Mouse (Mus musculus) cerebellum, adult 11-12 months (tissue): ENCODE data around the gene Amotl2.

Source experiments
- DNase-seq: peaks from one replicate; pipeline ENCODE4 v3.0.0; 2022

Gene Amotl2

DNA sequence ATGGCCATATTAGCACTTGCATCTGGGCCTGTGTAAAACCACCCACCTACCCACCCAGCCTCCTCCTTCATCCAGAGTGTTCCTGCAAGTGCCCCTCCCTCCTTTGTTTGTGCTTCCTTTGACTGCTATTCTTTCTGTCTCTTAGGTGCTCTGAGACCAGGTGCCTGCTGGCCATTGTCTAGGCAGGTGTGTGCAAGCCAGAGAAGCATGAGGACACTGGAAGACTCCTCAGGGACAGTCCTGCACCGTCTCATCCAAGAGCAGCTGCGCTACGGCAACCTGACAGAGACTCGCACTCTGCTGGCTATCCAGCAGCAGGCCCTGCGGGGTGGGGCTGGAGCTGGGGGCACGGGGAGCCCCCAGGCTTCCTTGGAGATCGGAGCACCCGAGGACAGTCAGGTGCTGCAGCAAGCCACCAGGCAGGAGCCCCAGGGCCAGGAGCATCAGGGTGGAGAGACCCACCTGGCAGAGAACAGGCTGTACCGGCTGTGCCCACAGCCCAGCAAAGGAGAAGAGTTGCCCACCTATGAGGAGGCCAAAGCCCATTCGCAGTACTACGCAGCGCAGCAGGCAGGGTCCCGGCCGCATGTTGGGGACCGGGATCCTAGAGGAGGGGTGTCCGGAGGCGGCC, 3.6 kb downstream of the Amotl2 start:
- no peak for DNase-seq

DNA sequence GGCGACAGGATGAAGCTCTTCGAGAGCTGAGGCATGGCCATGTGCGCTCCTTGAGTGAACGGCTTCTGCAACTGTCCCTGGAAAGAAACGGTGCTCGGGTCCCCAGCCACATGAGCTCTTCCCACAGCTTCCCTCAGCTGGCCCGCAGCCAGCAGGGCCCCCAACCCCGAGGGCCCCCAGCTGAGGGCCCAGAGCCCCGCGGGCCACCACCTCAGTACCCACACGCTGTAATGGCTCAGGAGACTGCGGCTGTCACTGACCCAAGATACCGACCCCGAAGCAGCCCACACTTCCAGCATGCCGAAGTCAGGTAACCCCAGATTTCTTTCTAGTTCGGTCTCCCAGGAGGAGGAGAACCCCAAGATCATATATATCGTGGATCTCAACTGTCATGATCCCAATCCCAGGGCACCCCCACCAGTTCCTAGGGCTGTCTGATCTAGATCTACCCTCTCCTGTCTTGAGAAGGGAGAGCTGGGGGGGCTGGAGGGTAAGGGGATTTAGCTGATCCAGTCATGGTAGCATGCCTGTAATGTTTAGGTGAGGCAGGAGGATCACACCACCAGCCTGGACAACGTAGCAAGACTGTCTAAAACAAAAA, 4.2 kb downstream of the Amotl2 start:
- no peak for DNase-seq

DNA sequence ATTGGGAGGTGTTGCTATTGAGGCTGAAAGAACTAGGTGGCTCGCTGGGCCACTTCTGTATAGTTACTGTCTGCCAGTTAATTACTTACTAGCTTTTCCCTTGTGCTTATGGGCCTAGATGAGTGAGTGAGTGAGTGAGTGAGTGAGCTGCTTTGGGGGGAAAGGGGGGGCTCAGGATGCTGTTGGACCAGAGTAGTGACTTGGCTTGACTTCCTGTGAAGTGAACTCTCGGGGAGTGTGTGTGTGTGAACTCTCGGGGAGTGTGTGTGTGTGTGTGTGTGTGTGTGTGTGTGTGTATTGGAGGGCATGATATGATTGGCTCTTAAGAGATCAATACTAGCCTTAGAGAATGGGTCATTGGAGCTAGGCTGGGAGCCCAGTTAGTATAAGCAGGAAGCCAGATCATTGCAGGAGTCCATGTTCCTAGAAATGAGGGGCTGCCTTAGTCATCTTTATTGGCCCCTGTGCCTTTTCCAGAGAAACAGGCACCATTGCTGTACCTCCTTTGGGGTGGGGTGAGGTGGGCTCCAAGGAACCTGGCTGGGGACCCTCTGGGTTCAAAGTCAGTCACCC, 5.0 kb downstream of the Amotl2 start:
- no peak for DNase-seq

DNA sequence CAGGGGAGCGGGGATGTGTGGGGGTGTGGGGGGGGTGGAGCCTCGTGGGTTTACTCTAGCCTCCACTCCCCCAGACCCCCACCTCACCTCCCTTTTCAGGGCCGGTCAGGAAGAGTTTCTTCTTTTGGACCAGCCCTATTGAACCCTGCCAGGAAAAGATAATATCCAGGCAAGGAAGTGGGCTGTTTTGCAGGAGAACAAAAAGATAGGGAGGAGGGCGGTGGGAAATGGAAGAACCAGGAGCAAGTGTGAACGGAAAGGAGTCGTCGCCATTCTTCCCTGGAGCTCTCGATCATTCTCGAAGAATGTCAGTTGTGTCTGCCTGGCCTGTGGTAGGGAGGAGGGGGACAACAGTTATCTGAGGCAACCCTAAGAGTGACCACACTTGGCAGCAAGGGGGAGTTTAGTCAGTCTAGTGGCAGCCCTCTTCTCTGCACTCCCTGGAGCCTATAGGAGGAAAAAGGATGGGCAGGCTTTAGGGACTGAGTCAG, 5.6 kb downstream of the Amotl2 start:
- no peak for DNase-seq

DNA sequence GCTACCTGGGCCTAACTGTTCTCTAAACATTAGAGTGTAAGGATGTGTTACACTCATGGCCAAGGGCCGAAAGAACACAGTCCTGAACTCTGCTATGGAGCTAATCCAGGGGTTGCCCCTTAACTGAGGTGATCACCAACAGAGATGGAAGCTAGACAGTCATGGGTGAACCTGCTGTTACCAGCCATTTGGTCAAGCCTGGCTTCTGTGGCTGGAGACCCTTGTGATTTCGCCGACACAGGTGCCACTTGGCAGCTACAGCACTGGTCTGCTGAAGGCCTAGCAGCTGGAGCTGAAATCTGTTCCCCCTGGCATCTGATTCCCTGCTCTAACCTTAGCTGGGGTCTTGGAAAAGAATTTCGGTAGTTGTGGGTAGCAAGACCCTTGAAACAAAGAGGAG, 6.3 kb downstream of the Amotl2 start:
- no peak for DNase-seq

DNA sequence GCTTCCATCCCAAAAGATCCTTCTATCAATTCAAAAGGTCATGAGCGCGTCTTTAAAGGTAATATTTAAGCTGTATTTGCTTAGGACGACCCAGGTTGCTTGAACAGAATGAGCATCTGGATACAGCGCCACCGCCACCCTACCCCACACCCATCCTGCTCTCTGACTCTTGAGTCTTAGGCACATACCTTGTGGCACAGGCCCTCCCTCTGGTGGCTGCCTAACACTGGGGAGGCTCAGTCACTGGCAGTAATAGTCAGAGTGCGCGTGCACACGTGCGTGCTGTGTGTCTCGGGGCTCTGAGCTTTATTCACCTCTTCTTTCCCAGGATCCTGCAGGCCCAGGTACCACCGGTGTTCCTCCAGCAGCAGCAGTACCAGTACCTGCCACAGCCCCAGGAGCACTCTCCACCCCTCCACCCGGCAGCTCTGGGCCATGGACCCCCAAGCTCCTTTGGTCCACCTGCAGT, 6.8 kb downstream of the Amotl2 start:
- DNase-seq = no peak

DNA sequence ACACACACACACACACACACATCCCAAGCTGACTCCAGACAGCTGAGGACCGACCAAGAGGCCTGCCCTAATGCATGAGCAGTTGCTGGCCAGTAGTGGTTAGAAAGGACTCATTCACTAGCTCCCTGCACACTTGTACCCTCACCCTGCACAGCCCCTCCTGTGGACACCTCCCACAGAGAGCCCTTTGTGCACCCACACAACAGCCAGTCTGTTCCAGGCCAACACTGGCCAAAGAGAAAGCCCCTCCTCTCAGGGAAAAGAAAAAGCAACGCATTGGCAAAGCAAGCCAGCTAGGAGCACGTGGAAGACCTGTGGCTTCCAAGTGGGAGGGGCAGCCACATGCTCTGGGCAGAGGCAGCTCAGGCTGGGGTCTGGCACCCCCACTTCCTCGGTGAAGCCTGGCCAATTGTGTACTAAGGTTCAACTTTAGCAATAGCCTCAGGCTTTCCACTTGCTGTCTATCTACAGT, 7.6 kb downstream of the Amotl2 start:
- DNase-seq = peak; percentile 76

DNA sequence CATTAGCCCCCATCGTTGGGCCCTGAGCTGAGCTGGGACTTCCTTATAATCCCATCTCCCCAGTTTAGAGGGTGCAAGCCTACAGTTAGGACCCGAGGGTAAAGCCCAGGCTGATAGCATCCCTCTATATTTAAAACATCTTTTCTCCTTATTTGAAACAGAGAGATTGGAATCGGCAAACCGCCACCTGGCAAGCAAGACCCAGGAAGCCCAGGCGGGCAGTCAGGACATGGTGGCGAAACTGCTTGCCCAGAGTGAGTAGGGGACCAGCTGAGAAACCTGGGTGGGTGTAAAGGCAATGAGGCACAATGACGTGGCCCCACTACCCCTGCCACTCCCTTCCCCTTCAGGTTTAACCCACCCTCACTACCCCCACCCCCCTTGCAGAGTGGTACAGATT, 8.5 kb downstream of the Amotl2 start:
- no peak for DNase-seq

DNA sequence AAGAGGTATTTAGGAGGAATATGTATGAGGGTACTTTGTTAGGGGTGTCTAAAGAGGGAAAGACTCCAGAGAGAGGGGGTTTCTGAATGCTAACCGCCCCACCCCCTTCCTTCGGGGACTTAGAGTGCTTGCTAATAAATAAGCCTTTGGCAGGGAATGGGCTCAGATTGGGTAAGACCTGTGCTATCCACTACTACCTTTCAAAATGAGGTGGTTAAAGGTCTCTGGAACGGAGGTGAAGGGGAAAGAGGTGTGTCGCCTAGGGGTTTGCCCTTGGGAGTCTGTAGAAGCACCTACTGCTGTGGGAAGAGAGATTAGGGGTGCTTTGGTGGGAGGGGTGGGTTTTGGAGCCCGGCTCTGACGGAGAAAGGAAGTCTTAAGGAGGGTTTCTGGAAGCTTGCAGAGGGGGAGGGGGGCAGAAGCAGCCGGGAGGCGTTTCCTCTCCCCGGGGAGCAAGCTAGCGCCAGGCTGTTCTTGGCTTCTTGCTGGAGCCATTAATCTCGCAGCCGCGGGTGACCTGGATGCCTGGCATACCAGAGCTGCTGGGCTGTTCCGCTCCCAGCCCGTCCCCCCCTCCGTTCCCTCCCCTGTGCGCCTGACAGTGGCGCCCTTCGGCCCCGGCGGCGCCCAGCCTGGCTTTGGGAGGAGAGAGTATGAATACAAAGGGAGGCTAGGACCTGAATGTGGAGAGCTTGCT, 9.6 kb downstream of the Amotl2 start:
- DNase-seq = peak; percentile 65

DNA sequence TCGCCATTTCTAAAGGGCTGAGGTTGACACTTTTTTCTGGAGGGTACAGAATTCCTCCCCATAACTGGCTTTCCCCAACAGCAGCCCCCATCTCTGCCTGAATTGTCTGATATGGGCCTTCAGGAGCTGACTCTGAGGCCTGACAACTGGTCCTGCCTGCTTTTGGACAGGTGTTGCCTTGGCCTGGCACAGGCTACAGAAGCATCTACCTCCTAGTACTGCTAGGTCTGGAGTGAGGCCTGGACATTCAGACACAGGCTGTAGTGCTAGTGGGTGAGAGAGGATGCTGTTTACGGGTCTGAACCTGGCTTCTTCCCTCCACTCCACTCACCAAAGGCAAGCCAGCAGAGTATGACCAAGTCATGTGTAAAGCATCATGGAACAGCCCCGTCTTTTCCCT, 10.3 kb downstream of the Amotl2 start:
- no peak for DNase-seq

DNA sequence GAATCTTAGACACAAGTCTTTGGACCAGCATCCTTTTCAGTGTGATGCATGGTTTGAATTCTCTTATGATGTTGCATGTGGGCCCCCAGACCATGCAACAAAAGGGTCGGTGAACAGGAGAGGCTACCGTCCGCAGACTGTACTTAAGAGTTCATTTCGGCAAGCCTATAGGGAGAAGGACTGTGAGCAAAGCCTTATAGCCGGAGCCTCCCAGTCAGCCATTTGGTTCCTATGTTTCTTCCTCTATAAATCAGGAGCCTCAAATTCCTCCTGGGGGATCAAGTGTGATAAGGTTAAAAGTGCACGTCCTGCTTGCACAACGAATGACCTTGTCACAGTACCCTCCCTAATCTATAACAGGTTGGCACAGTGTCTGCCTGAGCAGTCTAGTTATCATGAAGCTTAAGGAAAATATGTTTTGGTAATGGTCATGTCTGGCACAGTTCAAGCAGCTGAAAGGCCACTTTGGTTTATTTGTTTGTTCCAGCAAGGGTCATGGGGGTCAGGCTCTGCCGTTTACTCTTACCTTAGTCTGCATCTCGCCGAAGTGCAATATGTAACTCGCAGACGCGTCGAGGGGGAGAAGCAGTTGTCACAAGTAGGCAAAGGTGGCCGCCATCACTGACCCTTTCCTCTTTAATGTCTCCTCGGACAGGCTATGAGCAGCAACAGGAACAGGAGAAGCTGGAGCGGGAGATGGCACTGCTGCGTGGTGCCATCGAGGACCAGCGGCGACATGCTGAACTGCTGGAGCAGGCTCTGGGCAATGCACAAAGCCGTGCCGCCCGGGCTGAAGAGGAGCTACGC, 11.4 kb downstream of the Amotl2 start:
- no peak for DNase-seq

DNA sequence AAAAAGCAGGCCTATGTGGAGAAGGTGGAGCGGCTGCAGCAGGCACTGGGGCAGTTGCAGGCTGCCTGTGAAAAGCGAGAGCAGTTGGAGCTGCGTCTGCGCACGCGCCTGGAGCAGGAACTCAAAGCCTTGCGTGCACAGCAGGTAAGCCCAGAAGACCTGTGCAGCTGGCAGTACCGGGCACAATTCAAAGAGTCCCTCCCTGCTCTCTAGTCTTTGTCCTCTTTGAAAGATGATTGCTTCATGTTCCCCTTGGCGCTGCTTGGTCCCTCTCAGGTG, 11.9 kb downstream of the Amotl2 start:
- no peak for DNase-seq

DNA sequence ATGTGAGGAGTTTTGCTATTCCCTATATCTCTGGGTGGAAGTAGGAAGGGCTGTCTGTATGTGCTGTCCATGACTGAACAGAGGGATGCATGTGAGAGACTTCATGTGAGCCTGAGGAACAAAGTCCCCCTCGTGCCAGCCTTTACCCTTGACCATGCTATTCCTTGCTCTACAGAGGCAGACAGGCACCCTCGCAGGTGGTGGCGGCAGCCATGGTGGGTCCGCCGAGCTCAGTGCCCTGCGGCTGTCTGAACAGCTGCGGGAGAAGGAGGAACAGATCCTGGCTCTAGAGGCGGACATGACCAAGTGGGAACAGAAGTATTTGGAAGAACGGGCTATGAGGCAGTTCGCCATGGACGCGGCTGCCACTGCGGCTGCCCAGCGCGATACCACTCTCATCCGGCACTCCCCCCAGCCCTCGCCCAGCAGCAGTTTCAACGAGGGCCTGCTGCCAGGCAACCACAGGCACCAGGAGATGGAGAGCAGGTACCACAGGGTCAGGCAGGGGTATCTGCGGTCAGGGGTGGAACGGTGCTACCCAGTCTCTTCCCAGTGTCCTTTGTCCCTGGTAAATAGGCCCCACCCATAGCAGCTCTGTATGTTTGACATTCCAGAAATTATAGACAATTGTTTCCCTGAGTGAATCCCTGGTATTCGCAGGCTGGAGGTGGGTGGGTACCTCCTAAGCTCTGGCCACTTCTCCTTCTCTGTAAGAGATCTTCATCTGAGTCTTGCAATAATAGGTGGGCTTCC, 12.8 kb downstream of the Amotl2 start:
- no peak for DNase-seq

DNA sequence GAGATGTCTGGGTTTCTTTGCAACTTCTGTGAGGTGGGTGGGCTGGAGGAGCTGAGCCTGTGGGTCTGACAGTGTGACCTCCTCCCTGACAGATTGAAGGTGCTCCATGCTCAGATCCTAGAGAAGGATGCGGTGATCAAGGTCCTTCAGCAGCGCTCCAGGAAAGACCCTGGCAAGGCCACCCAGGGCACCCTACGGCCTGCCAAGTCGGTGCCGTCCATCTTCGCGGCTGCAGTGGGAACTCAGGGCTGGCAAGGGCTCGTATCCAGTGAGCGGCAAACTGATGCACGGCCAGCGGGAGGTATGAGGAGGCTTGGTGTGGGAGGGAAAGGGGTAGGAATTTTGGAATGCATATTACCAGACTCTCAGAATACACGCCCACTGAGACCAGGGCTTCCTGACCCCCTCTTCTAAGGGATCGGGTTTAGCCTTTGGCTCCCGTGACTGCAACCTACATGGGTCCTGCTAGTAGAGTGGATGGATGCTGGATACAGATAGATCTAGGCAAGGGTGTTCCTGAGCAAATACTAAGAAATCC, 13.5 kb downstream of the Amotl2 start:
- no peak for DNase-seq

DNA sequence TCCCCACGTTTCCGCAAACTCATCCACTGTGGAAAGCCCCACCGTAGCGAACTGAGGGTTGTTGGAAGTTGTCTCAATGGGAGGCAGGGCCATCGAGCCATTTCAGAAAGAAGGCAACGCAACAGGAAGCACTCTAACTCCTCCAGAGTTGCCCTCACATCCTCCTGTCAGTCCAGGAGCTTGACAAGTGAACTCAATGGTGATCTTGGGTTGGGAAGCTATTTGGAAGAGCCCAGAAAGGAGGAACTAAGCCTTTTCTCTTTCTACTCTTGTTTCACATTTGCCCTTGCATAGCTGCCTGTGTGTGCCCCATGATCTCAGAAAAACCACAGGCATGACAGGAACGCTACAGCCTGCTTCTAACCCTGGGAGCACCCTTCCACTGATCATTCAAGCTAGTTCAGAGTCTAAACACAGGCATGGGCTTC, 14.6 kb downstream of the Amotl2 start:
- DNase-seq = no peak

DNA sequence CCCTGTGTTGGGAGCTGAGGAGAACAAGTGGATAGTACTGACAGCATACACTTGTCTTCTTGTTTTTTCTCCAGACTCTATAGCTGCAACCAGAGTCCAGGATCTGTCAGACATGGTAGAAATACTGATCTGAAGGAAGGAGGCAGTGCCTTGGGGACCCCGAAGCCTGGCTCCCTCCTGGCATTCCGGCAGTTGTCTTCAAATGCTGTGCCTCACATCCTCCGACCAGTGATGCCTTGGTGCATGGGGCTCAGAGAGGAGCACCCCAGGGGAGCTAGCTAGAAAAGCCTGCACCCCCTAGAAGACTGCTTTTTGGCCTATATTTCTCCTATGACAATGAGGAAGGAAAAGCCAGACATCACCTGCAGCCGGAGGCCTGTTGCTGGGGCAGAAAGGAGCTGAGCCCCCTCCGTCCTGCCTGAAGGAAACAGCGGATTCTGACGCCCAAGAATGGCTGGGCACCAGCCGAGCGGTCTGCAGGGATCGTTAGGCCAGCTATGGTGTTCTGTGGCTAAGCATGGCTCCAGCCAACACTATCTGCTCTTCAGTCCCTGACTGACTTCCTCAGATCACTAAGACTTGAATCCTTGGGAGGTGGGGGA, 15.2 kb downstream of the Amotl2 start:
- DNase-seq = no peak

DNA sequence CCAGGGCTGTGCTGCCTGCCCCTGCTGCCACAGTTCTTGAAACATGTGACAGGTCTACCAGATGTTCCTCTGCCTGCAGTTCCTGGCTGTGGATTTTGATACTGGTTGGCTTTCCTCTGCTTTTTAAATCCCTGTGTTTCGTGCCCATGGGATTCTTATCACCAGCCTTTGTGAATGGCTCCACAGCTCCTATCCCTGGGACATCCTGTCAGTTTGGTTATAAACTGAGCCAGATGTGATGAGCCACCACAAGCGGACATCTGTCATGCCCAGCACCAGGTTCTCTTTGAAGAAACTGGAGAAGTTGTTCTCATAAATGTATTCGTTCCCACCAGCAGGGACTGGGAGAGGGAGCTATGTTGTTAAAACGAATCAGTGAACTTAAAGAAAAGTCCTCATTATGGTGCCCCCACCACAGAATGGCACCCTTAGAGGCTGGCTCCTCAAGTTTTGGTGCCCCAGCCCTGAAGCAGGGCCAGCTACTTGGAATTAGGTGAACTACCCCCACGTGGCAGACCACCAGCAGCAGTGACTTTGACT, 15.9 kb downstream of the Amotl2 start:
- DNase-seq = no peak

DNA sequence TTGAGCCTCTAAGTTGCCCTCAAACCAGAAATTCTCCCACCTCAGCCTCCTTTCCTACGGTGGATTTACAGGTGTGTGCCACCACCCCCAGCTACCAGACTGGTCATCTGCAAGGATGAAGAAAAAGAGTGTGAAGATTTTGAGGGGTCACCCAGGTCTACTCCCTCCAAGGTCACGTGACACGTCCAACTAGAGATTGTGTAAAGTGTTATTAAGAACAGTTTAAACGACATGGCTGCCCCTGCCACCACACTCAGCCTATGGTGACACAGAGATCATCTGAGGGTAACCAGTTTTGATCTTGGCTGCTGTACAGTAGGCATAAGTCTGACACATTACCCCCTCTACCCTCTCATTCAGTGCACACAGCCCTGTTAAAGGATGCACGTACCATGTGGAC, 17.0 kb downstream of the Amotl2 start:
- DNase-seq = no peak

DNA sequence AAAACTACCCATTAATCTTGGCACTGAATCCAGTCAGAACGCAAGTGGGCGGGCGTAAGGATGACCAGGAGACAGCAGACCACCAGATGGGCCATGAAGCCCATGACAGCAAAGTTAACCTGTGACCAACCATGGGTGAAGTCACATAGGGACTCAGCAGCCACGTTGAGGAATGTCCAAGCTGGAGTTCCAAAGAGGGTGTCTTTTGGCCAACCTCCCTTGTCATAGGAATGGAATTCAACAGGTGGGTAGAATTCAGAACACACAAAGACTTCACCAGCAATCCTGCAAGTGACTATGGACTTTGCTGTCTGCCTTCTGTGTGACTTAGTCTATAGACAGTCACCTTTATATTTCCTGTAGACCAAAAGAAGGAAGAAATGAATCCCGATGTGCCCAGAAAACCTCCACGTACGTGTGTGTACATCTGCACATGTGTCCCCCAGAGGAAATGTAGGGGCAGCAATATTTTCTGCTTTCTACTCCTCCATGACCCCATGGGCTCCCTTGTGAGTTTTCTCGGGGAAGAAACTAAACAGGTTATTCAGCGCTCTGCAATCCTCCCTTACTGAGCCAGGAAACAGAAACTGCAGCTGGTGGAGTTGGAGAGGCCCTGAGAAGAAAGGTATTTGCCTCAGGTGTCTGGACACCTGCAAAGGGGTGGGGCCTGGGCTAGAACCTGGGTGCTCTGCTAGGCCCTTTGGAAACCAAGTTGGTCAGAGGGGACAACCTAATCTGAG, 17.7 kb downstream of the Amotl2 start:
- DNase-seq = no peak

DNA sequence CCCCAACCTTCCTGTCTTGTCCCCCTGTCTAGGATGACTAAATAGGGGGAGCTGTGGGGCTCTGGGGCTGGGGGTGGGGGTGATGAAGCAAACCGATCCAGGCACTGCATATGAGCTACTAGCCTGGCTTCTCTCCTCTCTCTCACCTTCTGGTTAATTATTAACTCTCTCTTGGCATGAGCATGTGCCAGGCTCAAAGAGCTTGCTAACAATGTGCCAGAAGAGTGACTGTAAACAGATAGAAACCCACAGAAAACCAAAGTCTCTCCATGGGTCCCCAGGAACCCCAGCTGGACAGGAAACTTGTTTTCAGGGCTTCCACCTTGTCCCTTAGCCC, 18.2 kb downstream of the Amotl2 start:
- no peak for DNase-seq

DNA sequence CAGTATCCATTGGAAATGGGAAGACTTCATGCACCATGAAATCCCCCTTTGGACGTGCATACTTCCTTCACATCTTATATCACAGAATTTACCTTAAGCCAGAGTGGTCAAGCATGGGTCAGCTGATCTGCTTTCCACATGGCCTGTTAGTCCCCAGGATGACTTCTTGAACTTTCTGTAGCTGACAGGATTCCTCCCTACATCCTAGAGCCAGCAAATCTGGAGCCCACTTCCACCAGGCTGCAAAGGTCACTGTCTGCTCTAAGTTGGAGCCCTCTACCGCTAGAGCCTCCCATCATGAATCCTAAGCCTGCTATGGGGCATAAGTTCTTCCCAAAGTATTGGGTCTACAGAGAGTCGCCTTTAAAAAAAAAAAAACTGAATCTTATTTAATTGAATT, 18.8 kb downstream of the Amotl2 start:
- no peak for DNase-seq
